Mouse (Mus musculus) megakaryocyte-erythroid progenitor cell, adult 5-6 weeks (primary cell): ENCODE measurements at regions not wholly inside any gene's neighbourhood (a gene's known extent, or its start where the extent isn't known, plus 50 kb on each side); places are given as distances from the start of the nearest gene placed in this dataset.
A peak's percentile ranks its signal among the peaks of the same experiment; 100 is the strongest.

ENCODE experiments used
- ATAC-seq: replicated peaks from 2 replicates; pipeline ENCODE4 v1.8.0; 2016; ENCODE audit warnings: mild to moderate bottlenecking, inconsistent platforms; ENCODE audit not compliant: severe bottlenecking, poor library complexity, low FRiP score, low TSS enrichment

DNA sequence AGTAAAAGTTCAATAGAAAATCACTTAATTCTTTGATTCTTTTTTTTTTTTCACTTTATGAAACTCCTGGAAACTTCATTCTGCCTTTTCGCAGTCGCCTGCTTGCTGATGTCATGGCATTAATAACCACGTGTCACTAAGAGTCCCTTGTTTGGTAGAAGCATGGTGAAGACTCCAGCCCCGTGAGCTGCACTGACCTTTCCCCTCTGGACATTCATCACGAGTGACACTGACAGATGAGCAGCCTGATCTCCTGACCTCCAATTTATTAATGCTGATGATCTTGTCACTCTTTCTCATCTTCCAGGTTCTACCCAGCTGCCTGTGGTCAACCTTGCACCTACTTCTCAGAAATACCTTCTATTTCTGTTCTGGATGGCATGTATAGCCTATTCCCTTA is 867.1 kb upstream of the Slit2 start:
- ATAC-seq, result no peak

DNA sequence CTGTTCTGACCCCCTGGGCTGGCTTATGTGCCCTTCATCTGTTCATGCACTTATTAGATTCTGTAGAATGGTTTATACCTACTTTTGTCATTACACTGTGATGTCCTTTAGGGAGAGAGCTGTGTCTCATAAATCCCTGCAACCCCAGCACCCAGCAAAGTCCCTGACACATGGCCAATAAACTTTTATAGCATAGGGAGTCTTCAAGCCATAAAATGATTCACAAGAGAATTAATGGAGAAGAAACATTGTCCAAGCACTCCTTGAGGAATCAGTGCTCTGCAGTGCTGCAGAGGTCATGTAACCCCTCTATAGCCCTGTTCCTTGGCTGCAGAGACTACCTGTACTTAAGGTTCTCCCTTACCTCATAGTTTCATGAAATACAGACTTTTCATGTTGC is 887.2 kb upstream of the Slit2 start:
- ATAC-seq, result no peak

DNA sequence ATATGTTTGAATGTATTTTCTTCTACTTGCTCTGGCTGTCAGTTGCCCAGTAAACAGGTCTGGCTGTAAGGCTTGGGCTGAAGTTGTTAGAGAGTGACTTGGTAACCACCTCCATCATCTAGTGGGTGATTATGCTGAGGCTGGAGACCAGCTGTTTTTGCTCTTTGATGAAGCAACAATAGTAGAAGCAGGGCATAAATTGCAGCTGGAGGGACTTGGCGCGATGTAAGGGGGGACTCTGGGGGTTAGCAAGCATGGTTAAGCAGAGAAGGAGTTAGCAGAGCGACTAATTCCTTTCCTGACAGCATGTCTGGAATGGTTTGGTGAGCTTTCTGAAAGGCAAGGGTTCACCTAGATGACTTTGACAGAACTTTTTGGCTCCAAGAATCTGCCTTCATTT is 930.0 kb upstream of the Slit2 start:
- ATAC-seq, result no peak

DNA sequence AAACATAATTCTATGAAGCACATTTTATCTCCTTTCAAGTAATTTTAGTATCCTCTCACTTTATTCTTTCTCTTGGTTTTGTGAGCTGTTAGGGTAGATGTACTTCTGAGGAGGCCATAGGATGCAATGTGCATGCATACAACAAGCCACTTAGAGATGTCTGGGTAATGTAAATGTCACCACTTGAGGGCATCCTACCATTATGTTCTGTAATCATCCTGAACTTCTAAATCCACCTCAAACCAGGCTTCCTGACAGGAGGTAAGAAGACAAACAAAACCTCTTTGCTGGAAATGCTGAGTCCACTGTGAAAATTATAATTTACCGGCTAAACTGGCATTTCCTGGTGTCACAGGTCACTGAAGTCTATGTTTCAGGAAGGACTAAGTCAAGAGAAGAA is 946.2 kb upstream of the Slit2 start:
- ATAC-seq, result no peak

DNA sequence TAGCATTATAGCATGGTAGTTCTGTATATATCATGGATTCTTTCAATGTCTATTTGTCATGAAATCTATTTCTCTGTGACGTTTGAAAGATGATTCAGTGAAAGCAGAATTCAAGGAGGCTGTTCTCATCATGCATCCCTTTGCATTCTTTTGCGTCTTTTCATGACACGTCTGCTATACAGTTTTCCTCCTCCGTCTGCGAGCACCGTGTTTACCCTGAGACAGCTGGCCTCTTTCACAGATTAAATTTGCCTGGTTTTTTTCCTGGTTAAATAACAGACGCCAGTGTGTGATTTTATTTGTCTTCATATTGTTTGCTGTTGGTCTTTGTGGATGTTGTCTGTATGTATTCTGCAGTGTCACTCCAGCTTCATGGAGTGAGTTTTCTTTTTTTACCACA is 948.9 kb upstream of the Slit2 start:
- no peak for ATAC-seq

DNA sequence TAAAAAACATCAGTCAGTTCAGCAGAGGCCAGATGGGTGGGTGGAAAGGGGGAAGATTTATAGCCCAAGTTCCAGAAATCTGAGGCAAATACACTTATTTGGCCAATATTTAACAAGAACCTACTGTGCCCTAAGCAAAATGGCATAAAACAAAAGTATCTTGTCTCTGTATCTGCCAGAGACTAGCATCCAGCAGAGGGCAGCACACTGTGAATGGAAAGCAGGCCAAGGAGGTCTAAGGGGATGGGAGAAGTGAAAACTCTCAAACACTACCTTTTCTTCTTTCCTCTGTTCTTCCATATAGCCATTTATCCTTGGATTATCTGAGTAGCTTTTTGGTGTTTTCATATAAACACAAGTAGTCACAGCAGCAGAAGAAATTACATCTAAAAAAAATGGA is 968.6 kb upstream of the Slit2 start:
- ATAC-seq, result peak; percentile 83

DNA sequence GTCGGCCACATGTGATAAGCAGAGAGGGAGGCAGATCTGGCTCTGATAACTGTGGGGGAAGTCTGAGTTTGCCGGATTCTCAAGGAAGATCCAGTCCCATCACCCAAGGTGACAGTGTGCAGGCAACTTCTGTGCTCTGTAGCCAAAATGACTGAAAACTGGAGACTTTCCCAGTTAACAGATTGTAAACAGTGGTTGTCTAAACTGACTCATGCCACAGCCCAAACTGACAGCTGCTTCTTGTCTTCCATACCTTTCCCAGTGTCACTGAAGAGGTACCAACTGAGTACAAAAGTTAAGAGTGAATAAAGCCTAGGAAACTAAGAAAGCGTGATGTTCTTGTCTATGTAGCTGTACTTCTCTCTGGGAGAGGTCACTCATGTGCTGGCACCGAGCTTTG is 990.4 kb upstream of the Slit2 start:
- ATAC-seq, result no peak

DNA sequence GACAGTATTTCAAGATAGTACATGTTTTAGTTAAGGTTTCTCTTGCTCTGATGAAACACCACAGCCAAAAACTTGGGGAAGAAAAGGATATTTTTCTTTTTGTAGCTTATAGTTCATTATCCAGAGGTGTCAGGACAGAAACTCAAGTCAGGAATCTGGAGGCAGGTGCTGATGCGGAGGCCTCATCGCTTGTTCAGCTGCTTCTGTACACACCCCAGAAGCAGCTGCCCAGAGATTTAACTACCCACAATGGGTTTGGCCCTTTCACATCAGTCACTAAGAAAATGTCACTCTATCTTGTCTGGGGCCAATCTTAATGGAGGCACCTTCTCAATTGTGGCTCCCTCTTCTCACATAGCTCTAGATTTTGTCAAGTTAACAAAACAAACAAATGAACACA is 996.4 kb upstream of the Slit2 start:
- ATAC-seq, result no peak

DNA sequence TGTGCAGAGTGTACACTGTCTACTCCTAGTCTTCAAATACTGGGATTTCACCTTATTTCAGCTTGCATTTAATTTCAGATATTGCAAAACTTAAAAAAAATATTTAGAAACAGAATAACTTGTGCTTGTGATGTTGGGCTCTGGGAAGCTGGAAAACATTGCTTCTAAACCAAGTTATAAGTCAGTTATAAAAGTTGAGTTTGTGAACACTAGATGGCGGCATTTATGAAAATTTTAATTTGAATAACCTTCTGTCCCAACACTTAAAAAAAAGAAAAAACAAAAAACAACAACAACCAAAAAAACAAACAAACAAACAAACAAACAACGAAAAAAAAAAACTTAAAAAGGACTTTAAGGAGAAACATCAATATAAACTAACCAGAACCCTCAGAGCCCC is 1002.6 kb upstream of the Slit2 start:
- no peak for ATAC-seq

DNA sequence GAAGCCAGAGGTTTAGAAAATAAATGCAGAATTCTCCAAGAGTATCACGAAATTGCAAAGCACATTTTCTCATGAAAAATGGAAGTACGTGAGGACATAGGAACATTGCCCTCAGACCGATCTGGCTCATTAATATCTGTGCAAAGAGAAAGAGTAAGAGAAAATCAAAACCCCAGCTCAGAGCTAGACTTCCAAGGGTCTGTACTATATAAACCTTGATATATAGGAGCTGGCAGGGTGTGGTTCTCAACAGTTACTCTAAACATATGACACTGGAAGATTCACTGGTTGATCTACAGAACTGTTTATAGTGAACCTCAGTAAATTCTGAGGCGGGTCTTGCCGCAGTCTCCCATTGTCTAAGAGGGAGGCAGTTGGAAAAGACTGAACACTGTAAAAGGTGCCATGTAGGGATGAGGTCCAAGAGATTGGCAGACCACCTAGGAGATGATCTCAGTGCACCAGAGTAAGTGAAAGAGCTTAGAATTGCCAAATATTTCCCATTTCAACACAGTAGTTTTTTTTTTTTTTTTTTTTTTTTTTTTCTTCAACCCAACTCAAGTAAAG is 1014.0 kb upstream of the Slit2 start:
- no peak for ATAC-seq

DNA sequence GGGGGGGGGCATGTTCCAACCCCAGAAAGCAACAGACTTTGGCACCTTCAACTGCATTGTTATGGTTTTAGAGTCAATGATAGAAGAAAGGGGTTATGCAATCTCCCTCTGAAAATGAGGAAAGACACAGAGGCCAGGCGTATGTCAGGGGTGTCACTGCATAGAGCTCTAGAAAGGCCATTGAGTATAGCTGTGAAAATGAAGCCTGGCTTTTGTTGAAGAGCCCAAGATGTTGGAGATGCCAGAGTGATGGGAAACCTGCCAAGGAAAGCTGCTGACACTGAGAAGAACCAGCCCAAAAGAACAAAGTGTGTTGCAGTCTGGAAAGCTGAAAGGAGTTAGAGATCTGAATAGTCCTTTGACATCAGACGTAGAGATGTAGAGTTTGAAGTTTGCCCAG is 1022.2 kb upstream of the Slit2 start:
- ATAC-seq, result no peak

DNA sequence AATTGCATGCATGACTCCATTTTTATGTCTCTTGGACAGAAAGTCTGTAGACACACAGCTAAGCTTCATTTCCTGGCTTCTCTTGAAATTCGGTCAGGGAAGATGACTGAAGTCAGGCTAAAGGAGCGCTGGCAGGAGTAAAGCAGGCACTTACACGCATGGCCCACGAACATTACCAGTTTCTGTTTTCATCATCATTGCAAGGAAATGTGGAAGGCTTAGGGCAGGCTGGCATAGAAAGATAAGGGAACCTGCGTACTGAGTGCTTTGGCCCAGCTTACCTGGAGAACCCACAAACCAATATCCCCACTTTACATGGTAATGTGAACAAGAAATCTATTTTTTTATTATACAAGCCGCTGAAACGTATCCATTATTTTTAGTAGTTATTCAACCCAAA is 1056.6 kb upstream of the Slit2 start:
- ATAC-seq, result peak; percentile 70

DNA sequence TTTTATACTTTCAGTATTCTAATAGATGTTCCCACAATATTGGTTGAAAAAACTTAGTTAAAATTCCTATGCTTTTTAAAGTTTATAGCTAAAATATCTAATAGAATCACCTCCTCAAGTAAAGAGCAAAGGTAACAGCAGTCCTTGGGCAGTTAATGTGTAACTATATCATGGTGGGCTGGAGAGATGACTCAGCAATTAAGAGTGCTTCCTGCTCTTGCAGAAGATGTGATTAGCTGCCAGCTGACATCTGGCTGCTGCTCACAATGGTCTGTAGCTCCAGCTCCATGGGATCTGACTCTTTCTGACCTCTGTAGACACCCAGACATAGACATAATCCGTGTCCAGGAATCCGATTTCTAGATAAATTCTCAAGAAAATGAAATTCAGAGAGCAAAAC is 1044.5 kb upstream of the Lcorl start:
- no peak for ATAC-seq

DNA sequence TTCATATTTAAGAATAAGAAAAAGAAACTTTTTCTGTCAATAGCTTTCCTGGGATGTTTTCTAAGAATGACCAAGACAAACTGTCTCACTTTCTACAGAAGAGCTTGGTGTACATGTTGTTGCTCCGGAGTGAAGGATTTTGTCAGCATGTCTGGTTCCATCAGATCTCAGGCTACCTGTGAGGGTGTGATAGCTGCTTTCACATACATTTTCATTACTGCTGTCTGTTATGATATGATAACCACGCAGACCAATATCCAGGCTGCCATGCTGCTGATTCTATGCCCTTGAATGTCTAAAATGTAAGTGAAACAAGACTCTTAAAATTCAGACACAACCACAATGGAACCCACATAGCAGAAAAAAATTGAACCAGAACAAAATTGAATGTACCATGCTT is 1036.6 kb upstream of the Lcorl start:
- ATAC-seq, result peak; percentile 98

DNA sequence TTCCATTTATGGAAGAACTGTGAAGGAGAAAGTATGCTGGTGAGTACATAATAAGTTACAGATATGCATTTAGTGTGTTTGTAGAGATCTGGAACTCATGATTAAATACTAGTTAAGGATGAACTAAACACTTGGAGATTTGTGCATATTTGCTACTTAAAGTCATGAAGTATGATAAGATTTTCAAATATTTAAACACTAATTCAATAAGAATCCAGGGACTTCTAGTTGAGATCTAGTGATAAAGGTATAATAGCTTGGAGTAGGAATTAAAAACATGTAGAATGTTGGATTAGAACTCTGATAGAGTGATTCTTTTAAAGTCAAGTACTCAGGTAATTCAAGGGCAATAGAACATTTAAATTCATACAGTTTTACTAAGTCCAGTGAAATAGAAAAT is 1026.5 kb upstream of the Lcorl start:
- ATAC-seq, result no peak

DNA sequence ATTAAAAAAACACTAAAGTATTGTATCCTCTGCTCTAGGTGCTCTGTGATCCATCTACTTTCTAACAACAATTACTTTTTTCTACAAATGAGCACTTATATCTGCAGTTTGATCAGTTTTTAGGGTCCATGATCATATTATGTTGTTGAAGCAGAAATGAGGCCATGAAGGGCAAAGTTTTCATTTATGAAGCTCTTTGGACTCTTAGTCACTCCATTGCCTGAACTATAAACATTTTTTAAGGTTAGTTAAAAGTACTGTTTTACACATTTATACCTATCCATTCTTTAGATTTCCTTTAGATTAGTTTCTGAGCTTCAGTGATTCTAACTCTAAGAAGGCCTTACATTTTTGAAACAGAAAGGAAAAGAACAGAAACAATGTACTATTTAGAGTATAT is 999.4 kb upstream of the Lcorl start:
- ATAC-seq, result no peak

DNA sequence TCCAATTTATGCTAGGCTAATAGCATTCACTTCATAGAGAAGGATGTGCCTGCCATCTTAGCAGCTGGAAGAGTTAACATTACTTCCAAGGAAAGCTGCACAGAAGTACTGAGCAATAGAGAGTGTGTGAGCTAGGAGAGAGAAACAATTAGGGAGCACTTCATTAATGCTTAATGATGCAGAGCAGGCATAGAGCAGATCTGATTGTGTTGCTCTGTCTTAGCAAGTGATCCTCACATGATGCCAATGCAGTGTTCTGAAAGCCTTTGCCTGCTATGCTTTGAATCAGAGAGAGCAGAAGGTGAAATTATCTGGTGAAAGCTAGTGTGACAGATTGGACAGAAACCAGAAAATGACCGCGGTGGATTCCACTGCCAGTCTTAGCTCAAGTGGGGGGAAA is 987.8 kb upstream of the Lcorl start:
- ATAC-seq, result no peak

DNA sequence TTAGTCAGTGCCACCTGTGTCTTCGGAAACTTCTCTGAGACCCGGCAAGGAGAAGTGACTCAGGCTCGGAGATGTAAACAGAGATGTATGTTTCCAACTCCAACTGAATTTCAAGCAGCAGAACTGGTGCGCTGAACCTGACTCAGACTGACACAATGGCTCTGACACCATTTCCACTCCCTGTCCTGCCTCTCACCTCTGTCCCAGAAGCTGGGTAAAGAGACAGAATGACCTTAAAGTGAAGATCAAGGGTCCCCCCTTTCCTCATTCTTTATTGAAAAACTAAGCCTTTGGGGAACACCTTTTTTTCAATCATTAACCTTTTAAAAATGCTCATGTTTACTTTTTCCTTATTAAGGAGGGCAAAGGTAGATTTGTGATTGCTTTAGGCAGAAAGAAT is 979.4 kb upstream of the Lcorl start:
- no peak for ATAC-seq

DNA sequence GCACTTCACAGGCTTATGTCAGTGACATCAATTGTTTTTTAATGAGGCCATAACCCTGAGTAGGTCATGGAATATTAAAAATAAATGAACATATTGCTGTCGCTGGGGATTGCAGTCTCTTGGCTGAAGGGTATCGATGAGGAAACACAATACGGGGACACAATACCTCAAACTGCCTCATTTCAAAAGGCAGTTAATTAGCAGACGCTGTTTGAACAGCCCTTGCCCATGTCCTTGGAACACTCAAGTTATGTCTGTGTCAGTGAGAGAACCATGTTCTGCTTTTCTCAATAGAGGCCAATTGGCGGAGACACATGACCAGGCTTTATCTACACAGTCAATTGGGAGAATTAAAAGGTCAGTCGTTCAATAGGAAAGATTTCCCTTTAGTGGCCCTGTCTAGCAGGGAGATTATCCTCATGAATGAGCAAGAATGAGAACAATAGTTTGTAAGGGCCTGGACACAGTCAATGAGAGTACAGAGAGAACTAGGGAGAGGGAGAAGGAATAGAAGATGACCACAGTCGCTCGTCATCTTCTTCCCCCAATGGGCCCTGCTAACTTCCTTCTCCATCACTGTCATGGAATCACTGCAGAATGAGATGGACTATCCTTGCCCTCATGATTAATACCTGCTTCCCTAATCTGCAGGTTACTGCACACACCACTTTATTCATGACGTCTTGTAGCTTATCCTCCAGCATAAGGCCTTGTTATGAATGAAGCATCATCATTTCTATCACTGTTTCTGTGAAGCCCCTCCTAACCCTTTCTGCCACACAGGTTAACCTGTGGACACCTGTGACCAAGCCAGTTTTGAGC is 973.6 kb upstream of the Lcorl start:
- ATAC-seq, result no peak

DNA sequence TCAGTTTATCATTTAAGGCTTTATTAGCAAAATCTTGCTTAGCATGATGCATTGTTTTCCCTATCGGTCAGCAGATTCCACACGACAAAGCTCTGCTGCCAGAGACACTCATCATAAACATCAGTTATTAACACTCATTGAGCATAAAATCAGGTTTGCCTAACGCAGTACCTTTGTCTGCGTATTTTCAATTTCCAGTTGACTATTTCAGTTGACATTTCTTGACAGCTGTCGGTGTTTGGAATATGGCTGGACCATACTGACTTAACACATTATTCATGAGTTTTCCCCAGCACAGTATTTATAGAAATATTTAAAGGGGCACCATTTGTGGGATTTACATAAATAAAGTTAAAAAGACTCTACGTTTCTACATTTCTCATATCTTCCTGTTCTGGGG is 972.7 kb upstream of the Lcorl start:
- ATAC-seq, result no peak

DNA sequence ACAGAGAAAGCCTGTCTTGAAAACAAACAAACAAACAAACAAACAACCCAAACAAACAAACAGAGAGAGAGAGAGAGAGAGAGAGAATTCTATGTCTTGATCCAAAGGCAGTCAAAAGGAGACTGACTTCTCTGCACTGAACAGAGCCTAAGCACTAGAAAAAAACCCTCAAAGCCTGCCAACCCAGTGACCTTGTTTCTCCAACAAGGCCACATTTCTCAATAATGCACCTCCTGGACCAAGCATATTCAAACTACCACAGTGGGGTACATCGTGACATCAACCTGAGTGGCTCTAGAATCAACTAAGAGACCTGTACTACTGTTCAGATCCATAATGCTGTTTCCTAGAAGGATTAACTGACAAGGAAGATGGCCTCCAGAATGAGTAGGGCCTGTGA is 969.0 kb upstream of the Lcorl start:
- no peak for ATAC-seq

DNA sequence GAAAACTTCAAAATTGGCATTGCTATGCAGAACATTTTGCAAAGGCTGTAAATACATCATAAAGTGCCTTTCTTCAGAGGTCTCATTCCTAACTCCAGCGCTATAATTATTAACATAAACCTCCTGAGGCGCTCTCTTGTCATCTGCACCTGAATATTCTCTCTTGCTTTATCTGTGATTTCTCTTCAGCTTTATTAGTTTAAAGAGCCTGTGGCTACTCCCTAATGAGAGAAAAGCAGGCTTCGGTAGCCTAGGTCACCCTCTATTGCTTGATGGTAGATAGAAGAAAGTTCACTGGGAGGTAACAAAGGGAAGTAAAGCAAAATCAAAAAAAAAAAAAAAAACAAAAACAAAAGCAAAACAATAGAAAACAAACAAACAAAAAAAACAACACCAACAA is 967.5 kb upstream of the Lcorl start:
- ATAC-seq, result no peak
